Mouse (Mus musculus) myocyte (in vitro differentiated cells): ENCODE results near the gene Trim11.

ENCODE experiments used
- CEBPB ChIP-seq: IDR thresholded peaks from 2 replicates; pipeline ENCODE4 v1.6.1; 2011; ENCODE audit warnings: mild to moderate bottlenecking, moderate library complexity; ENCODE audit not compliant: poor library complexity, insufficient read depth, severe bottlenecking
- E2F4 ChIP-seq: IDR thresholded peaks from one replicate; pipeline ENCODE4 v1.6.1; 2011; ENCODE audit warnings: mild to moderate bottlenecking, control low read depth, moderate library complexity; ENCODE audit not compliant: insufficient read depth
- MAX ChIP-seq: IDR thresholded peaks from one replicate; pipeline ENCODE4 v1.6.1; 2011; ENCODE audit warnings: low read depth, mild to moderate bottlenecking, control low read depth
- MYOD1 ChIP-seq, 3 experiments: IDR thresholded peaks; one replicate each; pipeline ENCODE4 v1.6.1; 2011; ENCODE audit warnings: control low read depth in 2 of 3, low read depth in 2 of 3, mild to moderate bottlenecking in 2 of 3, moderate library complexity in 1 of 3; ENCODE audit not compliant: insufficient read length in 2 of 3, control insufficient read depth in 1 of 3
- MYOG ChIP-seq, 3 experiments: IDR thresholded peaks; one replicate each; pipeline ENCODE4 v1.6.1; 2011; ENCODE audit warnings: control low read depth in 2 of 3, low read depth in 2 of 3, mild to moderate bottlenecking in 2 of 3; ENCODE audit not compliant: insufficient read length in 2 of 3, control insufficient read depth in 1 of 3, insufficient read depth in 1 of 3
- POLR2A ChIP-seq: IDR thresholded peaks from one replicate; pipeline ENCODE4 v1.6.1; 2011; ENCODE audit warnings: low read depth, mild to moderate bottlenecking, control low read depth, moderate library complexity; ENCODE audit not compliant: insufficient read length
- POLR2AphosphoS2 ChIP-seq: IDR thresholded peaks from one replicate; pipeline ENCODE4 v1.6.1; 2011; ENCODE audit warnings: low read depth, control low read depth; ENCODE audit not compliant: insufficient read length

DNA sequence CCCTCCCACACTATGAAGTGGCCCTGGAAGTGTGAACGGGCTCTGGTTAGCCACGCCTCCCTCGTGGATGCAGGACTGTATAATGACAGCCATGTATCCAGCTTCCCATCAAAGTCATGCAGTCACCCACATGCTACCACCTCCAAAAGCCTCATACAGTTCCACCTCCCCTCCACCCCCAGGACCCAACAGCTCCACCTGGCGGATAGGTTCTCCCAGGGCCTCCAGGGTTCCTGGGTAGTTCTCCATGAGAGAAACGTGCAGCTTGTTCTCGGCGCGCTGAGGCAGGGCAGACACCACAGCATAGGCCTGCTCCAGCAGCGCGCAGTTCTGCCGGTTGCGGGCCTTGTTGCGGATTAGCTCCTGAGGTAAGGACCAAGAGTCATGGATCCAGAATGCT lies 51.1 kb downstream of the Trim11 start:
- TF ChIP-seq CEBPB (no peak), POLR2A (no peak), MYOD1 (IDR thresholded peaks at IDR 0.05; ENCODE audit: control insufficient read depth in 1 of 3, insufficient read length in 2 of 3, low read depth in 2 of 3) (no peak), POLR2AphosphoS2 (no peak), MYOG (IDR thresholded peaks at IDR 0.05; ENCODE audit: control insufficient read depth in 1 of 3, insufficient read depth in 1 of 3, insufficient read length in 2 of 3, low read depth in 2 of 3) (no peak), E2F4 (no peak), MAX (no peak)
